Mouse (Mus musculus) CD4-positive helper T cell, adult 2 months (primary cell): ENCODE measurements at regions not wholly inside any gene's neighbourhood (a gene's known extent, or its start where the extent isn't known, plus 50 kb on each side); places are given as distances from the start of the nearest gene placed in this dataset.
A peak's percentile ranks its signal among the peaks of the same experiment; 100 is the strongest.

Experiments
- DNase-seq: peaks from one replicate; pipeline ENCODE4 v3.0.0-alpha.2; 2012; ENCODE audit warnings: low read depth, missing footprints, low spot score

DNA sequence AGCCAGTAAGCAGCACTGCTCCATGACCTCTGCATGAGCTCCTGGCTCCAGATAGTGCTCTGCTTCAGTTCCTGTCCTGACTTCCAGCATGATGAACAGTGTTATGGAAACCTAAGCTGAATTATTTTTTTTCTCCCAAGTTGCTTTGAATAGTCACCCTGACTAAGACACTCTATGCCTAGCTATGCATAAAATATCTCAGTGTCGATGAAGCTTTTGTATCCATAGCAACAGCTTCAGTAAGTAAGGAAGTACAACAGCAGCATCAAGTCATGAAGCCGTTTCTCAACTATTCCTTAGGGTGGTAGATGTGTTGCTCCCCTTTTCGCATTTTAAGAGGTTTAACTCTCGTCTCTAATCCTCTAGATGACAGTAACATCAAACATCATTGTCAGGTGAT lies 228.4 kb upstream of the Gpc5 start:
- DNase-seq, result no peak

DNA sequence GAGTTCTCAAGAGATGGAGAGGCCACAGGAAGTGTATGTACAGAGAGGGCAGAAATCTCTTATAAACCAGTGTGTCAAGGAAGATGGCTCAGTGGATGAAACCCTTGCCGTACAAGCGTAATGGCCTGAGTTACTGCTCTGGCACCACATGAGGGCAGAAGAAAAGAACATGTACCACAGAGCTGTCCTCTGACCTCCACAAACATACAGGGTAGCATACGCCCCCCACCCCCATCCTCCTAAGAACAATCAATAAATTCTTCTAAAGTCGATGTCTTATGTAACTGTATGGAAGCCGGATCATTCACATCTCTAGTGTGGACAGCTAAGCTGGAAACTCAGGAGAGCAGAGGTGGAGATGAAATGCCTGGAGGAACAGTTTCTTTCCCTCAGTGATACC lies 227.9 kb upstream of the Gpc5 start:
- no peak for DNase-seq

DNA sequence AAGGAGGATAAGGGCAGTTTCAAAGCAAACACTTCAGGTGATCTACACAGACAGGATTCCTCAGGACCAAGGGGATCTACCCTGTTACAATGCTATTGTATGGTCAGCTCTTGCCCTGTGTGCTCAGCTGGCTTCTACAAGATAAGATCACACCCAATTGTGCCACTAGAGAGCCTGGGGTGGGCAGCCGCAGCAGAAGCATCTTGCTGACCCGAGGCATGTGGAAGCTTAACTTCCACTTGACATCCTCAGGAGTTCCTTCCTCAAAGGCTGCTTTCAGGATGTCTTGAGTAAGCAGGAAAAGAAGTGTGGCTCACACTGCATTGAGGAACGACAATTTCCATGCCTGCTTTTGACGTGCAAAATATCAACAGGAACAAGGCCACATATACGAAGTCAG lies 222.8 kb upstream of the Gpc5 start:
- DNase-seq, result no peak

DNA sequence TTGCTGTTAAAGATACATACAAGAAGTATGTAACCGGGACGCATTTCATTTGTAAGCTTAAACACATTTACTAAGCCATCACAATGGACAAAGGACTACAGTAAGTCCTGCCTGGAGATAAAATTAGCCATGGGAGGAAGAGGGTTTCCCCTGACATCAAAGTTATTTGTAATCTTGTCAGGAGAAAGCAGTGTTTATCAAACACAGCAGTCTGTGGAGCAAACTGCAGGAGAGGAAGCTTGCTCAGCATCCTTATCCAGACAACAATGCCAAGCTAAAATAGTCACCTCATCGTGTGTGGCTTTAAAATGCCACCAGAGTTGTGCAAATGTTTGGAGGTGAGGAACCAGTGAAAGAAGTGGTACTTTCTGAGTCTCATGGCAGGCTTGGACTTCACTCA lies 216.9 kb upstream of the Gpc5 start:
- DNase-seq, result no peak

DNA sequence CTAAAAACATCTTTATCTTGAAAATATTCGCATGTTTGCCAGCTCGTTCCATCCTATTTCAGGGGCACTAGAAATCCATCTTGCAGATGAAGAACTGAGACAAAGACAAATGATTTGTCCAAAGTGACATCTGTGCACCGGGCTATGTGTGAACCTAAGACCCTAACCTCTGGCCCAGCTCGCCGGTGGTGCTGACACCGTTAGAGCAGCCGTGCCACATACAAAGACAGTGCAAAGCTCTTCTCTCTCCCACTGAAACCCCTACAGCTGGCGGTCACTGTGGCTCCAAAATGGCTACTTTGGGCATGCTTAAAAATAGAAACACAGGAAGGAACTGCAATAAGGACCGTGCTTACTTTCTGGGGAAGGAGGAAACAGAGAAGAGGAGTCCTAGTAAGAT lies 215.6 kb upstream of the Gpc5 start:
- no peak for DNase-seq

DNA sequence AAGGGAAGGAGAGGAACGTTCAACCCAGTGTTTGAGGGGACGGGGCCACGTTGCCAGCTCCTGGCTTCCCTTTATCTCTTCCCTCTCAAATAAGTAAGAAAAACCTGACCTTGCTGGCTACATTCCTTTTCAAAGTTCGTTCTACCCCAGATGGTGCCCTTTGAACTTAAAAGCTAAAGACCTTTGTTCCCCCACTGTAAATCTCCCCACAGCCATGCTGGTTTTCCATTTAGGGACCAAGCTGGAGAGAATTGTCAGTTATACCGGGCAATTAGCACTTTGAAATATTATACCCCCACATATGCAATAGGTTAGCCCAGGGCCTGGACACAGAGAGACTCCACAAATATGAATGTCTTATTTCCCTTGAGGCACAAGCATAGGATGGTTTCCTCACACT lies 214.5 kb upstream of the Gpc5 start:
- DNase-seq, result no peak

DNA sequence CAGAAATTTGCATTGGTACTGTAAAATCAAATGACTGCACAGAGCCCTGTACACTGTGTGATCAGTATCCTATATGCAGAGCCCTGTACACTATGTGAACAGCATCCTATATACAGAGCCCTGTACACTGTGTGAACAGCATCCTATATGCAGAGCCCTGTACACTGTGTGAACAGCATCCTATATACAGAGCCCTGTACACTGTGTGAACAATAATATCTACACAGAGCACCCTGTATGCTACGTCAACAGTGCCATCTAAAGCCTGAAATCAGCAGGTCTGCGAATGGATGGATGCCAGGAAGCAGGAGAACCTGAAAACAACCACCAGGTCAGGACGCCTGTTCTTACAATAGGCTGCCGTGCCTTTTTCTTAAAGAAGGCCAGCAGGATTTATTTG lies 211.7 kb upstream of the Gpc5 start:
- no peak for DNase-seq

DNA sequence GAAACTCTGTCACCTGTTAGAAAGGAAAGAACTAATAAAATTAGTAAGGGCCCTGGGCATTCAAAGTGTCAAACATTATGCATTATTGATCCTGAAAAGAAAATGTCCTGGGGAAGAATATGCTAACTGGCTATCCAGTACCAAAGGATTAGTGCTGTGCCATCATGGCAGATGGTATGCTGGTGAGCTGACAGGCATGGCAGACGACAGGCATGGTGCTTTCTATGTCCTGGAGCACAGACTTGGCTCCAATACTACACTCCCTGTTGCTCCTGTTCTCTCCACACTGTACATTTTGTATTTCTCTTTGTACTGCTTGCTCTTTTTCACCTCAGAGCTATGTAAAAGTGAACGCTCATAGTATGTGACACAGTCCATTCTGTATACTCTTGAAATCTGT lies 187.9 kb upstream of the Gpc5 start:
- no peak for DNase-seq

DNA sequence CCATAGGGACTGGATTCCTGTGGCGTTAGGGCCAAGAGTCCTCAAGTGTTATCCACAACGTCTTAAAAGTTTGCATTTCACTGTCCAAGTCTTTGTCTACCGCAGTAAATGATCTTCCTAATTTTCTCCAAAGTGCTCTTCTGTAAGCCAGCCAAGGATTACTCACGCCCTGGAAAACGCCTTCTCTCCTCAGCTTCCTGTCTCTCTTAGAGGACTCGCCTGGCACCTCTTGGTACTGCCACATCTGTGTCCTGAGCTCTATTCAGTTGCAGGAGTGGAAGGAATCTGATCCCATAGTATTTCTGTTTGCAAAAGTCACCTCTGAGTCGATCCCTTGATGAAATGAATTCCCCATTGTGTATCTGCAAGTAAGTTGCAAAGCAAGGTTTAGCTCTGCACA lies 179.7 kb upstream of the Gpc5 start:
- DNase-seq, result no peak

DNA sequence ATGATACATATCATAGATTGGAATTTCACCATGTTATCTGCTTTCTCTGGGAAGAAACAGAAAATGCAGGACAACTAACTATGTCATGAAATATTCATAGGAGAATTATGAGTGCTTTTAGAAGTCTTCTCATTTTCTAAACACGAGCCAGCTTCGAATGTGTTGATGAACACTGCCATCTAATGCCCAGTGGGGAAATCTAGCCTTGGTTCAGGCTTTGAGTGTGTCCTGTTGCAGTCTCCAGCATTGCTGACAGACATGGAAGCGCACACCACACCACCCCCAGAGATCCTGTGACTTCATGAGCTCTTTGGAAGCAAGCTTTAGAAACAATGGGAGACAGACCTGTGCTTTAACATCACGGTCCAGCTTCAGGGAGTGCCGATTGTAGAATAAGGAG lies 178.8 kb upstream of the Gpc5 start:
- DNase-seq, result no peak

DNA sequence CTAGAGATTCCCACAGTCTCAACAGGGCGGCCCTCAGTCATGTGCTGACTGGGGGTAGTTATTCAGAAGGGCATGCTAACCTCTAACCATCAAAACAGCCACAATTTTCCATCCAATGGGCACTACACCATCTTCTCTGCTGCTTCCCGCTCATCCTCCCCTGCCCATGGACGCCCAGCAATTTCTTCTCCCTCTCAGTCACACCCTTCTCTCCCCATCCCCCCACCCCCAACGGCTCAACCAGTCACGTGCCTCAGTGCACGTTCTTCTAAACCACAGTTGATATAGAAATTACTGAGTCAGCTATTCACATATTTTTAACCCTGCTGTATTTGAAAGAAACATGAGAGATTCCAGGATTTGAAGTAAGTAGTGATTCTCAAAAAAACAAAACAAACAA lies 146.3 kb upstream of the Gpc5 start:
- peak; percentile 12 for DNase-seq

DNA sequence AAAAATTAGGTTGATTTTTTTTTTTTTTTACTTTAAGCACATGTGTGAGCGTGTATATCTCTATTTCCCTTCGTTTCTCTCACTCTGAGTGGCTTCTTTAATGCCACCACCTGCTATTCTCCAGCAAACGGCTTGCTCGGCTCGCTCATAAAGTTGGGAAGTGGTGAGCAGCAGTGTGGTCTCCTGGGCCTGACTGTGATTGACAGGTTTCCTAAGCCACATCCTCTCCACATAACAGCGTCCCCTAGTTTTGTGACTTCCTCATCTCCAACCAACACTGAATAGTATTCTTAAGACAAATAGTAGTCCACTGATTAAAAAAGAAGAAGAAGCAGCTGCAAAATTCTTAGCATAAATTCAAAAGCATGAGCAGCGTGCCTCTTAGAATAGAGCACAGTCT lies 145.7 kb upstream of the Gpc5 start:
- DNase-seq, result no peak

DNA sequence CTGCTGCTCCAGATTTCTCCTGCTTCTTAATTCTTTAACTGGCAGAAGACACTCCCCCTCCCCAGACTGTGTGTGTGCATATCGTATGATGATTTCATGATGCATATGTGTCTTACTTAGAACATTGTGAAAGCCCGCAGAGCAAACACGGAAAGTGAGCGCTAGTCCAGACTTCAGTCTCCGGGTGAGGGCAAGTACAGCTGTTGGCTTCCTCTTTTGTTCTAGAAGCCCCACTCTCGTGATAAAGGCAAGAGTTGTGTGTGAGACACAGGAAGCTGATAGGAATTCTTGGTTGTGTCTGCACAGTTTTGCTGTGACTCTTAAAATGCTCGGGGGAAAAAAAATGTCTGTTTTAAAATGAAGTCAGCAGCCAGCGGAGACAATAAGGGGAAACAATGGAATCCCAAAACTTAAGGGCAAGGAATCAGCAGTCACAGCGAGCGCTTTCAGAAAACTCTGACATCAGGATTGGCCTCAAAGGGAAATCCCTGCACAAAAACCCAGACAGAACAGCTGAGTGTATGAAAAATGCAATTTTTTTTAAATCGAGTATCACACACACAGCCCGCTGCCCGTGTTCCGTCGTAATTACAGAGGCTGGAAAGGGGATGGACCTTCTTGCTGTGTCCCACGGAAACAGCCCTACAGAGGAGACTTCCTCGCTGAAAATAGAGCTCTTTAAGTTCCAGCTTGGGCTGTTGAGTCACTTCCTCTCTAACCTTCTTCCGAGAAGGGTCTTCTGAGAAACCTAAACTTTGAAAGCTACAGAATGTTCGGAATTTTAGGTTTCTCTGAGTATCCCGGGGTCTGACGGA lies 143.5 kb upstream of the Gpc5 start:
- peak; percentile 7 for DNase-seq

DNA sequence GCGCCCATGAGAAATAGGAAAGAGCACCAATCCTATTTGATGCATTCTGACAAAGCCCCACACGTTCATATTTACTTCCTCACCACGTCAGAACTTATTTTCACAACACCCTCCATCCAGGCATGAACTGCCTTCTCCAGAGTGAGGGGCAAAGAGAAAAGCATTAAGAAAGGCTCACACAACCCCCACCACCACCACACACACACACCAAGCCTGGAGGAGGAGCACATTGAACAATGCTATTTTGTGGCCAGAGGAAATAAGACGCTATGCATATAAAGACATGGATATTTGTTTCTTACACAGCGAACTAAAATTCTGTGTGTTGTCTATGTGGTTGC lies 142.9 kb upstream of the Gpc5 start:
- DNase-seq, result no peak

DNA sequence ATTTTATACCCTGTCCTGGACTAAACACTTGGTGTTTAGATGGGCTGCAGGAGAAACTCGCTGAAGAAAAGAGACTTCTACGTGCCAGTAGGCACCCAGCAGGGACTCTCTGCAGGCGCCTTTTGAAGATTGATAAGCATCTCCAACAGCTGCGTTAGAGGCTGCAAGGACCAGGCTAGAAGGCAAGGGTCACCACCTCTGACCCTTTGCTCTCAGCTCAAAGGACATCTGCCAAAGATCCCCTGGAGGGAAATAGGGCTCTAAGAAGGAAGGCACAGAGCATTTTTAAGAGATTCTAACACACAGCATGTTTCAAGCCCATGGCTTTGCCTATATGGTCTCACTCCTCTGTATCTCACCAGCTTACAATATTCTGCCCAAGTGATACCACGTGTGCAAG lies 139.7 kb upstream of the Gpc5 start:
- DNase-seq, result no peak

DNA sequence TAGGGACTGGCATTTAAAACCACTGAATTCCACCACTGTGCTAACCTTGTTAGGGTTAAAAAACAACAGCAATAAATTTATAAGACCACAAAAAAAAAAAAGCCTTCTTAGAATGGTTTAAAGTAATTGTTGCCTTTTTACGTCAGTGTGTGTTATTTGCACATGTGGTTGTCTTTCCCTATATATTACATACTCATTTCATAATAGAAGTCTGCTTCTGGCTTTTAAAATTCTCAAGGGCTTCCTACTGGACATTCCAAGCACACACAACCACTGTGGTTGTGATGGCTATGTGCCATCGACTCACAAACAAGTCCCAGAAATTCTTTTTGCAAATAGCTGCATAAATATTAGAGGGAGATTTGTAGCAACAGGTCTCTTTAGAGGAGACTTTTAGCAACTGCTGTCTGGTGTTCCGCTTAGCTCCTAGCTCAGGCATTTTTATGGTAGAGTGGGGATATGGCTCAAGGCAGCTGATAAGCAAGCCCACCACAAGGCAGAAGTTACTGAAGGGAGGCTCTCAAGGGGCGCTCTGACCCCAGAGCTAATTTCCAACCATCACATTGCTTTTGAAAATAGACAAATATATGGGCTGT lies 138.8 kb upstream of the Gpc5 start:
- DNase-seq, result no peak

DNA sequence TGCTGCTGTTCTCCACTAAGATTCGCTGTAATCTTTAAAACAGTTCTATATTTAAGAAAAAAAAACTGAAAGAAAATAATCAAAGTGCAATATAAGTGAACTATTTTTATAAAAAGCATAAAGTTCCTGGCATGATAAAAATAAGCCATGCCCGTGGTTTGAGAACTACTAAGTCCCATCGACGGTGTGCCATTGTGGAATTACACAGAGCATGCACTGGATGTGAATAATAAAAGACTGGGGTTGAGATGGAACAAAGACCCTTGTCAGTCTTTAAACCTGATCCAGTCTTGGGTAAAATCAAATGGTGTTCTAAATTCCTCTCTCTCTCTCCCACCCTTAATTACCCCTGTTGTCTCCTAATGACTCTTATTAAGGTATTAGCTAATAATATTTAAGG lies 137.7 kb upstream of the Gpc5 start:
- no peak for DNase-seq

DNA sequence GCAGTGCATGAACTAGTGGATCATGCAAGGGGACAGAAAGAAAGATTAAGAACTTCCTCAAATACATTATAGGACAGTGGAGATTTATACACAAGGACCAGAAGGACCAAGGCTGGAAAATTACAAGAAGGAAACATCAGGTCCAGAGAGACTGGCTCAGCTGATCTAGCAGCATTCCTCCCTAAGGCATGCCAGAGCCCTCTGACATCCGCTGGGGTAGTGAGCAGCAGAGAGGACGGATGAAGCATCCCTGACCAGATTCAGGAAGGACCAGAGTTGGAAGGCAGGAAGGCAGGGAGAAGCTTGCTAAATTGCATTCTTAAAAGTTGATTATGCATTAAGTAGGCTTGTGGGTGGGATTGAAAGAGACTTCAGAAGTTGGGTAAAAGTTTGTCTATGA lies 136.4 kb upstream of the Gpc5 start:
- DNase-seq, result no peak

DNA sequence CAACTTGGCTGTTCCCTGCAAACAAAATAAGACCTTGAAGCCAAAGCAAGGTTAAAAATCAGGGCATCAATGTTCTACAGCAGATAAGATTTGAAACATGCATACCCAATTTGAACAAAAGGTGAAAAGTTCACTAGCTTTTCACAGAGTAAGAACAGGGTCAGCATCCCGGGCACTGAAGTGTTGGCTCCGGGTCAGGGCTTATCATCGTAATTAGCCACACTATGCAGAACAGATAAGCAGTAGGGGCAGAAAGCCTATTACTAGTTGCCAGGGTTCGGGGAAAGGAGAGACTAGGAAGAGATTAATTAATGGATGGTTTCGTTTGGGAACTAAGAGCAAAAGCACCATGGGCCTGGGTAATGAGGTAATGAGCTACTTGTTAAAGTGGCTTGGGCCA lies 131.7 kb upstream of the Gpc5 start:
- DNase-seq, result no peak

DNA sequence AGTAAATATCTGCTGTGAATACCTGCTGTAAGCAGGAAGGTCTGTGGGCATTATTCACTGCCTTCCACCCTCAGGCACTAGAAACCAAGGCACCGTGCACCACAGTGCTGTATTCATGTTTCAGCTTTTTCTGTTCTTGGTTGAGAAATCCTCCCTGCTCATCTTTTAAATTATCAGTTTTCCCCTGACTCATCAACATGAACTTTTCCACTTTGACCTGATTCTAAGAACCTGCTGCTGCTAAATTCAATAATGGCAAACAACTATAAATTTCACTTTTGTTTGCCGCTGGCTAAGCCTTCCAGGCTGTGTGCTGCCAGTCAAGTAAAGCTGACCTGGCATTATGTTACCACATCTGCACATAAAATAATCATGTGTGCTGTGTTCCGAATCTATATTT lies 126.1 kb upstream of the Gpc5 start:
- DNase-seq, result no peak

DNA sequence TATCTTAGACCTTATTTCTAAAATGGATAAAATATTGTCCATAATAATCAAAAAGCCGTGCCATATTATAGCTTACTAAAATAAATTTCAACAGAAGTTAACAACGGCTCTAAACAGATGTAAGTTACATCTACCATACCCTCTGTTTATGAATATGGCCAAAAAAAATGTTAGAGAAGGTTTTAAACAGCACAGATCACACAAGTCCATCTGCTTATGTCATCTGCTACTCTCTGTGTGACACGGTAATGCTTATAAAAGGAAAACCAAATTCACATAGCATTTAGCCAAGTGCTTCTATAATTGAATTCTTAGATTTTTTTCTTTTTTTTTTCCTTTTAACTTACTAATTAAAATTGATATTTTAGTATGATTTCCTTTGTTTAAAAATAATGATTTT lies 123.0 kb upstream of the Gpc5 start:
- DNase-seq, result no peak

DNA sequence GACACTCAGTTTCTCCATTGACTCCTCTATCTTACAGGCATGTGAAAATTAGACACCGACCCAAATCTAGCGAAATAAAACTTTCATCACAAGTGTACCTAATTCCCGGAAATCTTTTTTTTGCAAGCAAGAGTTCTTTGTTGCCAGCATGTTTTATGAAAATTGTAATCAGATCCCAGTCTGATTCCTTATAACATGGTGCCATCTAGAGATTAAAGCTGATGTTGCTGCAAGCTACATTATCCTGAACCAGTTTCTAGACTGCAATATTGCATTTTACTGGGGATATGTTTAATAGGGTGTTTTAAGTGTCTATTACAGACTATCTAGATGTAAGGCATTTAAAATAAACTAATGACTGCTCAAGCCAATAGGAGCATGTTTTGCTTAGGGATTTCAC lies 110.9 kb upstream of the Gpc5 start:
- DNase-seq, result no peak

DNA sequence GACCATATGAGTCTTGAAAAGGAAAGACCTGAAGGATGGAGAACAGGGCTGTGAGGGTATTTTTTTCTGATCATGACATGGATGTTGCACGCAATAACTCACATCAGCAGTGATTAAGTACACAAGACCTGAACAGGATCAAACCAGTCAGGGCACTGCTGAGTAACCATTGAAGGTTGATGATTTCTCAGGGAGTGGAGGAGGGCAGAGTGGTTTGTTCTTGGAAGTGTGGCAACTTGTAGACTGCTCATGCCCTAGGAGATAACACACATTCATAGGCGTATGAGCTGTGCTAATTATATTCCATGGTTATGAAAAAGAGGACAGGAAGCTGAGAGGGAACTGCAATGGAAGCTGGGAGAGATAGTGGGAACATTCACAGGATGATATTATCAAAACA lies 88.8 kb upstream of the Gpc5 start:
- no peak for DNase-seq
